Mouse (Mus musculus) lung, postnatal 0 days (tissue): ENCODE data around the gene Dand5.

Experiments used
- CTCF ChIP-seq: IDR thresholded peaks from 2 replicates; pipeline ENCODE4 v1.5.1; 2016; ENCODE audit warnings: antibody characterized with exemption, mild to moderate bottlenecking
- EP300 ChIP-seq: IDR thresholded peaks from 2 replicates; pipeline ENCODE4 v1.6.1; 2016; ENCODE audit warnings: antibody characterized with exemption, mild to moderate bottlenecking, control low read depth

GRCm38 (mm10) chr8:84788896-84789295 is 33.7 kb downstream of the Dand5 start:
- TF ChIP-seq EP300 (no peak), CTCF (0 out of 2 replicates have a peak, but pooled peaks have one; percentile 3)
